Mouse (Mus musculus) megakaryocyte-erythroid progenitor cell, adult 5-6 weeks (primary cell): ENCODE results near the gene Cux2. TPM values are rescaled to one million over a fixed set of nuclear protein-coding genes. Genes with fewer than 3 reads are reported as not detected.

Experiments used
- ATAC-seq: replicated peaks from 2 replicates; pipeline ENCODE4 v1.8.0; 2016; ENCODE audit warnings: mild to moderate bottlenecking, inconsistent platforms; ENCODE audit not compliant: severe bottlenecking, poor library complexity, low FRiP score, low TSS enrichment
- total RNA-seq, 2 experiments: library from RNA; stranded (forward) in 1 of 2; stranded (reverse) in 1 of 2; fragments of 200-1000, 215-1000 nt in 1 of 2; fragments of >200 nt in 1 of 2; fragmentation: Nextera tagmentation in 1 of 2; gene quantifications; 2 replicates each; pipeline ENCODE4 v1.2.3; 2014 to 2017

Cux2 gene
- total RNA-seq, 2 experiments from 2014 or later = not detected

GRCm38 (mm10) chr5:121930261-121930660 lies 119.6 kb downstream of the Cux2 start:
- ATAC-seq = no peak

DNA sequence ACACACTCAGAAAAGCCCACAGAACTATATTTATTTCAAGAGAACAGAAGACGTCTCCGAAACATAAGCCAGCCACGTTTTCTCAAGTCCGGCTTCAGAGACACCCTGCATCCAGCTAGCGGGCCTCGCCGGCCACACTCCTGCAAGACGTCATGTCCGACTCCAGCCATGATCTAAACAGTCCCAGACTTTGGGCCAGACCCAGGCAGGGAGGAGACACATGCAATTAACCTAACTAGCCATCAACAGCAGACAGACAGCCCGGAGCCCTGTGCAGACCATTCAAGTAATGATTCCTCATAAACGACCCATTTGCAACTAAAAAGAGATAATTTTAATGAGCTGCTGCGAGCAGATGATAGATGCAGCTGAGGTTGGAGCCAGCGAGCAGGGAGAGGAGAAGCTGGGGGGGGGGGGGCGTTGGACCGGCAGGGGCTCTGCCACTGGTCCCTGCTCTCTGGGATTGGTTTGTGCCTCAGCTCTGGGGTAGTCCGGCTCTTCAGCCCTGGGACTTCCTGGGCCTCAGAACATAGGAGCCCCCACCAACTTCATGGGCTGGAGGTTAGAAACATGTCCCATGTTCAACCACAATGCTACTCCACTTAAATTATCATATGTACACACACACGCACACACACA lies 121.4 kb downstream of the Cux2 start:
- ATAC-seq = no peak

DNA sequence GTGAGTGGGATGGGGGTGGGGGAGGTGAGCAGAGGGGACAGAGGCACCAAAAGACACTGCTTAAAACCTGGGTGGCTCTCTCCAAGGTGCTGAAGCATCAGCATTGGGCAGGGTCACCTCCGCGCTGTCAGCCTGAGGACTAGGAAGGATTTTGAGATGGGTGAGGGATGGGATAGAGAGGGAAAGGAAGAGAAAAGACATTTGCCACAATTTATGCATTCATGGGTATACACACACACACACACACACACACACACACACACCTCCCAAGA lies 123.4 kb downstream of the Cux2 start:
- ATAC-seq = no peak

- no peak for ATAC-seq
Observed at GRCm38 (mm10) chr5:121925751-121926542, 124.0 kb downstream of the Cux2 start.

GRCm38 (mm10) chr5:121925291-121925690 lies 124.6 kb downstream of the Cux2 start:
- ATAC-seq = no peak

DNA sequence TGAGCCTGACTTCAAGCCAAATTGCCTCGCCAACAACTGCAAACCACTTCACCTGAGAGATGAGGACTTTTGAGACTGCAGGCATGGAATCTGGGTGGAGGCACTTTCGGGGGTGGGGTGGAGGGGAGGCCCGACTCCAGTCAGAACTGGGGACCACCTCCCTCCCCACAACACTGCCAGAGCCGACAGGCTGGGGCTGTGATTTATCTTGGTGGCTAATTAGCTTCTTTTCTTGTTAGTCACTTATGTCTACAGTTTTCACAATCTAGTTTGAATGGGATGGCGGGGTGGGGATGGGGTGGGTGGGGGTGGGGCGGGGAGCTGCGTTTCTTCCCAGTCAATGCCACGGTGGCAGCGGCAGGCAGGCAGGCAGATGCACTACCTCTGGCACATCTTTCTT lies 125.5 kb downstream of the Cux2 start:
- no peak for ATAC-seq

DNA sequence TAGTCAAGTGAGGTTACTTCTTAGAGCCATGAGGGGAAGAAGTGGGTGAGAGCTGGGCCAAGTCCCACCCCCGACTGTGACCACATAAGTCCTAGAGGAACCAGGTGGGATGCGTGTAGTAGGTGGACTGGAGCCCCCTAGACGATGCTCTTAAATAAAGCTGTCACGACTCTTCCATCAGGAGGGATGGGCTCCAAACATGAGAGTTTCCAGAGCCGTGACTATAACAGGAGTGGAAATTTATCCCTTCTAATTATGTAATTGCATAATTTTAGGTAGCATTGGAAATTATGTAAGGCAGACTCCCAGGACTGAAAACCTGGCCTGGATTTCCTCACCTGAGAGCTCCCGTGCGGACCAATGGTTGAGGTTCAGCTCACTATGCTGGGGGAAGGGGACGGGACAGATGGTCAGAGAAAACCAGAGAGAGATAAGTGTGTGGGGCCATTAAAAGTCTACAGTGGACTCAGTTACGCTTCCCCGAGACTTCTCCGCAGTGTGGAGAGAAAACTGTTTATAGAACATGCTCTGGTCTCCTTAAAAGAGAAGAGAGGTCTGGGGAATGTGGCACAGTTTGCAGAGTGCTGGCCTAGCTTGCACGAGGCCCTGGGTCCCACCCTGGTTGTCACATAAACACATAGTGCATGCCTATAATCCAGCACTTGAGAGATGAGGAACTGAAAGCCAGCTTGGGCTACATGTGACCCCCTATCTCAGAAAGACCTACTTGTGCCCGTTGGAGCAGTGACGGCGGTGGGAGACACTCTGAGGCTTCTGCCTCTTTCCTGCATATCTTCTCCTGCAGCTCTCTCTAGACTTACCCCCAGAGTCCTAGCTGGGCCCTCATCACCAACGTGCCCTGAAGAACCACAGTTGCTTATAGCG lies 126.7 kb downstream of the Cux2 start:
- ATAC-seq = no peak

DNA sequence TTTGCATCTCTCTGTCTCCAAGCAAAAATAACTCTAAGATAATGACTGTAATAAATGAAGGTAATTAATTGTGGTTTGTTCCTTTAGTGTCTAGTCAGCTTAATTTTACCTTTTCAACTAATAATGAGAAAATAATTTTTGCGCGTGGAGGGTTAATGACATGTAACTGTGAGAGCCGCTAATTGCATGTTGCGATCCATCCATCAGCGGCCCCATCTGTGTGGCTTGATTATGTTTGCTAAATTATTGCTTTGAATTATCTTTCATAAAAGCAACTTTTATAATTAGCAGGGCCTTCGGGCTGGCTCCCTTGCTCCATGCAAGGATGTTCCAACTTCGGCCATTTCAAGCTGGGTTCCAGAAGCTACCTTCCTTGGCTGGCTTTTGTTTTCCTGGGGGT lies 130.7 kb downstream of the Cux2 start:
- ATAC-seq = no peak

GRCm38 (mm10) chr5:121916813-121917212 lies 133.1 kb downstream of the Cux2 start:
- ATAC-seq = no peak

GRCm38 (mm10) chr5:121913999-121914398 lies 135.9 kb downstream of the Cux2 start:
- ATAC-seq = no peak

DNA sequence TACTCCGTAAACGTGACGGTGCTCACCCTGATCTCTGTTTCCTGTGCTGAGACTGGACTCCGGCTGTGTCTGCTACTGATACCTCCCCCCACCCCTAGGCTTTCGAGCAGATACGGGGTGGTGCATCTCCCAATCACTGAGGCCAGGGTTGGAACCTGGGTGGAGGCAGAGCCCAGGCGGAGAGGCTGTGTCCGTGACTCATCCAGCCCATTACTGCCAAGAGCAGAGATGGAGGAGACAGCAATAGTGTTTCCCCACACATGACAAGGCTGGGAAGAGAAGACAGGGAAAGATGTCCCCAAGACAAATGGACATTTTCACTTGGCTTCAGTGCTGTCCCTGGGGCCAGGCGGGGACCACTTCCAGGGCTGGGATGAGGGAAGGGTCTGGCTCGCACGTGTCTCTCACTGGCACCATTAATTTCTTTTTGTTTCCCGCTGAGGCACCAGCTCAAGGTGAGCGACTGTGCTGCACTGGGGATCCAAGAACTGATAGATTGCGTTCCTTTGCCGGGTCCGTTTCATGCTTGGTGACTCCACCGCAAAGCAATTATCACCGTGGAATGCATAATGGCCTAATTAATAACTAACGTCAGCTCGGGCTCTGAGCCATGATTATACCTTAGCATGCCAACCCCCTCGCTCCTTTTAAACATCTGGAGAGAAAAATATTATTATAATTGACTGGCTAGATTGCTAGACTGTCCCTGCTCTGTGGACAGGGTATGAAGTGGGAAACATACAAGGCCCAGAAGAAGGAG lies 140.5 kb downstream of the Cux2 start:
- ATAC-seq = no peak

GRCm38 (mm10) chr5:121905671-121906070 lies 144.2 kb downstream of the Cux2 start:
- ATAC-seq = no peak

- no peak for ATAC-seq
Observed at GRCm38 (mm10) chr5:121904799-121905198, 145.1 kb downstream of the Cux2 start.

DNA sequence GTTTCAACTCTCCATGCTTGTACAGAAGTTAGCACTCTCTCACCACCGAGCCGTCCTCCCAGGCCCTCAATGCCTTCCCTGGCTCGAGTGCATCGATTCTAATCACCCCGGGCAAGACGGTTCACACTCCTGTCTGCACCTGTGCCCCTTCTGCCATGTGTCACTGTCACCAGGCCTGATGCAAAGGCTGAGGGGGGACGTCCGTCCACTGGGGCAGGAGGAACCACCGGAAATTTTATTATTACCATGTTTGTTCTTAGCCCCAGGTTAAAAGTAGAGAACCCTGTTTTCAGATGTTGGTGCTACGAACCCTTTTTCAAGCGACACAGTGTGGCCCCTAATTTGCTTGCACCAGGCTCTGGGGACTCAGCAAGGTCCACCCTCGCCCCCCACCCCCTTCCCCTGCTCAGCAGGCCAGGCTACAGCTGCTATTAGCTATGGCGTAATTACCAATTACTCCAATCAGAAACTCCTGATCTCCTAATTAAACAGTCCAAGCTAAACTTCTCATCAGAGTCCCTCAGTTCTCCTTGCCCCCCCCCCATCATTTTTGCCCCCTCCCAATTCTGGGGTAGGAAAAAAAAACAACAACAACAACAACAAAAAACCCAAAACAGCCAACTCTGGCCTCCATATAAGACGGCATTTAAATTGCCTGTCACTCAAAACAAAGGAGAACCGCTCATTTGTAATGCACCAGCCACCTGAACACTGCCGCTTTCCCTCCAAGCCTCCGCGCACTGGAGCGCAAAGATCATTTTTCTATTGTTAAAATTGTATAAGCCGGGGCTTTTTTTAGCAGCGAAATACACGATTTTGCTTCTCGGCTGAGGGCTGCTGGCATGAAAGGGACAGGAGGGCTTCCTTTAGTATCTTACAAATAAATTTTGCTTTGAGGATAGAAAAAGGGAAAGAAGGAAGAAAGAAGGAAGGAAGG lies 146.8 kb downstream of the Cux2 start:
- no peak for ATAC-seq

- ATAC-seq = no peak
Observed at GRCm38 (mm10) chr5:121895117-121895756, 154.7 kb downstream of the Cux2 start.

- no peak for ATAC-seq
Observed at GRCm38 (mm10) chr5:121894647-121895046, 155.3 kb downstream of the Cux2 start.

GRCm38 (mm10) chr5:121893581-121893980 lies 156.3 kb downstream of the Cux2 start:
- ATAC-seq = no peak

GRCm38 (mm10) chr5:121892281-121892680 lies 157.6 kb downstream of the Cux2 start:
- ATAC-seq = no peak
